Mouse (Mus musculus): ENCODE data around the gene Defa26.
"Not testable (repeated sequence)": the region's sequence is repeated elsewhere in the genome, so short reads cannot be mapped to it uniquely, and the experiment has no call there.

The Defa26 gene

GRCm38 (mm10) chr8:21617883-21618282, at the start of gene Defa26:
Gene Defa26, plus strand, starts transcription at chr8:21618183.
- DNase-seq (ENCODE audit: low spot score in 2 of 2), result not testable (repeated sequence)

GRCm38 (mm10) chr8:21582706-21583105, 35.3 kb upstream of the Defa26 start, which contains the start of gene Defa28:
Gene Defa28, plus strand, starts transcription at chr8:21583006.
- DNase-seq (ENCODE audit: low spot score in 2 of 2), result not testable (repeated sequence)

- DNase-seq (ENCODE audit: low spot score in 2 of 2), result not testable (repeated sequence)
Measured at GRCm38 (mm10) chr8:21594408-21594807, 23.6 kb upstream of the Defa26 start, which contains the start of gene Gm7861. Gene Gm7861, minus strand, starts transcription at chr8:21594508.

GRCm38 (mm10) chr8:21655480-21655879, 37.5 kb downstream of the Defa26 start, which contains the start of gene Defa17:
Gene Defa17, plus strand, starts transcription at chr8:21655780.
- DNase-seq (ENCODE audit: low spot score in 2 of 2), result not testable (repeated sequence)

GRCm38 (mm10) chr8:21665497-21665896, 47.5 kb downstream of the Defa26 start, which contains the start of gene Defa34:
Gene Defa34, plus strand, starts transcription at chr8:21665797.
- DNase-seq (ENCODE audit: low spot score in 2 of 2), result not testable (repeated sequence)
